Mouse (Mus musculus) testis, adult 2 months (tissue): ENCODE results near the gene Kcns1.

Source experiments
- CTCF ChIP-seq: fragments of 200-500 bp; IDR thresholded peaks from 2 replicates; pipeline ENCODE4 v1.5.1; 2012; ENCODE audit warnings: low read depth, mild to moderate bottlenecking, inconsistent platforms, low read length, moderate library complexity; ENCODE audit not compliant: control insufficient read depth, insufficient read depth, insufficient replicate concordance
- POLR2A ChIP-seq: fragments of 200-500 bp; IDR thresholded peaks from 2 replicates; pipeline ENCODE4 v1.6.1; 2012; ENCODE audit warnings: low read depth, mild to moderate bottlenecking, inconsistent platforms, low read length, moderate library complexity; ENCODE audit not compliant: control insufficient read depth

DNA sequence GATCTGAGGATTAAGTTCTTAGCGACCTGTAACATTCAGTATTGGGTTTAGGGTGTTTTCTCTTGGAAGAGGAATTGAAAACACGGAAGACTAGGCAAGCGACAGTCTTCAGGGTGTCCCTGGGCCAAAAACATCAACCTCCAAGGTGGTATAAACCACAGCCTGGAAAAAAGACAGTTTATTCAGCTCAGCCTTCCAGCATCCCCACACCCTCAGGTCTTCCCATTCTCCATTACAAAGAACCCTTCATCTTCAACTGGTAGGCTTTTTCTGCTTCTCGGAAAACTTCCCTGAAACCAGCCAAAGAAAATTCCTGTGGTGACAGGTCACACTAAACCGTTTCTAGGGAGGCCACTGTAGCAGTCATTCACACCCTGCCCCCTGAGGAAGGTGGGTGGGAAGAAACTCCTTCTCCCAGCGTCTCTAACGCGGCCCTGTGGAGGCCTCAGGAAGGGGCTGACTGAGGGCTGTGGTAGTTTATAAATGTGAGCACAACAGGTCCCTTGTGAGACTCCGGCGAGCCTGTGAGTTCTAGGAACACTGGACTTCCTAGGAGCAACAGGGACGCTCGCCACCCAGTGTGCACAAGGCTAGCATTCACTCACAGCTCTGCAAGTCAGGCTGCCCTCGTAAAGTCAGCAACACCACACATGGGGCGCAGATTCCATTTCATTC, 20.7 kb downstream of the Kcns1 start:
- TF ChIP-seq POLR2A (no peak), CTCF (no peak)
